Mouse (Mus musculus) limb, embryonic 15.5 days (tissue): ENCODE data around the gene Tnk2. TPM values are rescaled to one million over a fixed set of nuclear protein-coding genes. Genes with fewer than 3 reads are reported as not detected.

Source experiments
- ATAC-seq: fragments of 200-750 bp; cut with Nextera tagmentation; 2 replicates; pipeline ENCODE4 v1.8.0; 2017; ENCODE audit warnings: low read depth, moderate TSS enrichment; ENCODE audit not compliant: insufficient number of reproducible peaks, low FRiP score, low TSS enrichment
- H3K27ac ChIP-seq: fragments of 300-500 bp; sonication (generic); 2 replicates; pipeline ENCODE4 v1.5.1; 2015; ENCODE audit warnings: moderate library complexity, mild to moderate bottlenecking, inconsistent platforms
- H3K27me3 ChIP-seq: fragments of 300-500 bp; sonication (generic); 2 replicates; pipeline ENCODE4 v1.6.1; 2015; ENCODE audit warnings: inconsistent platforms
- H3K36me3 ChIP-seq: fragments of 300-500 bp; sonication (generic); 2 replicates; pipeline ENCODE4 v1.6.1; 2015; ENCODE audit warnings: inconsistent platforms
- H3K4me1 ChIP-seq: fragments of 300-500 bp; sonication (generic); 2 replicates; pipeline ENCODE4 v1.6.1; 2015; ENCODE audit warnings: inconsistent platforms
- H3K4me2 ChIP-seq: fragments of 300-500 bp; sonication (generic); 2 replicates; pipeline ENCODE4 v1.6.1; 2015; ENCODE audit warnings: mild to moderate bottlenecking, inconsistent platforms
- H3K4me3 ChIP-seq: fragments of 300-500 bp; sonication (generic); 2 replicates; pipeline ENCODE4 v1.5.1; 2015; ENCODE audit warnings: mild to moderate bottlenecking, inconsistent platforms
- H3K9ac ChIP-seq: fragments of 300-500 bp; sonication (generic); 2 replicates; pipeline ENCODE4 v1.6.1; 2015; ENCODE audit warnings: inconsistent platforms
- H3K9me3 ChIP-seq: fragments of 300-500 bp; sonication (generic); 2 replicates; pipeline ENCODE4 v1.6.1; 2016; ENCODE audit warnings: inconsistent platforms
- WGBS: fragments of 180-500 bp; shearing (Covaris S2); methylation state at CpG from one replicate; pipeline ENCODE4 v1.1.7; 2015; 5-methylcytosine and 5-hydroxymethylcytosine counted together
- polyA plus RNA-seq: library from polyadenylated mRNA; unstranded; fragments of >200 nt; fragmentation: Nextera tagmentation; extraction: Ambion mirVana; gene quantifications from 2 replicates; pipeline ENCODE4 v1.2.1, GENCODE M21; 2015

The Tnk2 gene
- polyA plus RNA-seq, 1 experiment from 2014 or later, result 13.9 TPM

DNA sequence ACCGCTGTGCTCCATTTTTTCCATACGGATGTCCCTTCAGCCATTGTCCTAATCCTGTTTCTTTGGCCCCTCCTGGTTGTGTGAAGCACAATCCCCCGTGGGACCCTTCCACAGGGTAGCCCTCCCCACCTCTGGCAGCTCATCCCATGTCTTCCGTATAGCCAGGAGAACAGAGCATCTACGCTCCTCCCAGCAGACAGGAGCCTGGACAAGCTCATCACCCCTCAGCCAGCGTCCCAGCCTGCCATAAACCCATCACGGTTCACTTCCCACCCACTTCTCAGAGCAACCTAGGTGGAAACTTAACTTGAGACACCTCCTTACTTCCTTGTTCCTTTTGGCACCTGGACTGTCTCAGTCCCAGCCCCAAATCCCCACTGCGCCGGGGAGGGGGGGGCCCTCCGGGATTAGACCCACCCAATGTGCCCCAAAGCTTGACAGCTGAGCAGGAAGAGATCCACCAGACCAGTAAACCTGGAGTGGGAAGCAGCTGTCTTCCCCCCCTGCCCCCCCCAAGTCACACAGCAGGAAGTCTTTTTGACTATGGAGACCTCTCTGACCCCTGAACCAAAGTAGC, 64.9 kb downstream of the Tnk2 start:
- ATAC-seq, result no peak
- WGBS, result 44% methylated on average over 10 of the region's 10 CpGs
- no peak overlapping the region for H3K4me3 ChIP-seq

DNA sequence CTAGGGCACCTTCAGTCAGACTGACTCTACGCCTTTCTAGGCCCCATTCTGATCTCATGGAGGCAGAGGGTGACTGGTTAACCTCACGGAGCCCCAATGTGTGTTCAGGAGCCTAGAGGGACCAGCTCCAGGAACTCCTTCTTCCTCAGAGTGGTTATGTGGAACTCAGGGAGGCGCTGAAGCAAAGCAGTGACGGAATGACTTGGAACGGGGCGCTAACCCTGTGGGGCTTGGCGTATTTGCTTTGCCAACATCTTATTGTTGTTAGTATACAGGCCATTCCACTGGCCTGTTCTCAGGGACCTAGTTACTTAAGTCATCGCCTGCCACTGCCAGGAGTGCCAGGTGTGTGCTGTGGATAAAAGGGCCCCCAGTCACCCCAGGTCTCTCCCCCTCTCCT, 65.4 kb downstream of the Tnk2 start:
- 0 out of 2 replicates have a peak, but pooled peaks cover 6% of the 10 kb centered on the region for H3K27me3 ChIP-seq
- no peak overlapping the region for H3K4me2 ChIP-seq
- no peaks in the 10 kb centered on the region for H3K36me3 ChIP-seq
- peaks cover 11% of the 10 kb centered on the region; the same call in 1 of the 2 replicates for H3K4me1 ChIP-seq
- ATAC-seq, result no peak
- no peaks in the 10 kb centered on the region for H3K9me3 ChIP-seq
- H3K4me3 ChIP-seq, result no peak overlapping the region
- H3K27ac ChIP-seq, result no peak overlapping the region
- 84% methylated on average over 8 of the region's 8 CpGs for WGBS
- H3K9ac ChIP-seq, result no peak overlapping the region

More for the DNA sequence above, 64.9 kb downstream of the Tnk2 start:
- Histone ChIP-seq H3K9ac (no peak overlapping the region), H3K9me3 (no peaks in the 10 kb centered on the region), H3K36me3 (no peaks in the 10 kb centered on the region), H3K4me1 (peaks cover 11% of the 10 kb centered on the region; the same call in 1 of the 2 replicates), H3K4me2 (no peak overlapping the region), H3K27ac (no peak overlapping the region), H3K27me3 (0 out of 2 replicates have a peak, but pooled peaks cover 6% of the 10 kb centered on the region)

DNA sequence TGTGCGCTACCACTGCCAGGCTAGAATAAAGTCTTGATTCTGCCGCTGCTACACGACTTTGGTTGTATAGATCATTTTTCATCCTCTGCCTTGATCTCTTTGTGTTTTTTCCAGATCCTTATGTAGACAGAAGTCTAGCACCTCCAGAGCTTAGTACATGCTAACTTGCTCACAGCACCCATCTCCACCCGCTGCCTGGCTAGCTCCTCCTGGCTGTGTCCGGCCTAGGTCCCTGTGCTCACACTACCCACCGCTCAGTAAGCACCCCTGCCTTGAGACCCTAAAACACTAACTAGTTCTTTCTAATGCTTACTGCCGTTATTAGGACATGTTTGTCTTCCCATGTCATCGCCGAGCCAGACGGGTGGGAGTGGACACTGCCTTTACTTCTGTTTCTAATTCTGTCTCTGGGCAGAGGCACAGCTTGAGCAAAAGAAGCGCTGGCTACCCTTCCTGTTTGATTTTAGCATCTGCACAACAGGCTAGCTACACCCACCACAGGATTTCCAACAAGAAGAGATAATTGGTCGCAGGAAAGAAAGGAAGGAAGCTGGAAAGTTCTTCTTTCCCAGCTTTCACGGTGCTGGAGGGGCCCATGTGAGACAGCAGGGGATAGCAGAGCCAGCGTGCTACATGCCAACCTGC, 66.9 kb downstream of the Tnk2 start:
- Histone ChIP-seq H3K27ac (no peak overlapping the region), H3K9ac (no peak overlapping the region), H3K4me1 (peaks cover 11% of the 10 kb centered on the region; the same call in 1 of the 2 replicates), H3K9me3 (no peaks in the 10 kb centered on the region), H3K27me3 (0 out of 2 replicates have a peak, but pooled peaks cover 14% of the 10 kb centered on the region), H3K4me2 (no peak overlapping the region), H3K4me3 (no peak overlapping the region), H3K36me3 (no peaks in the 10 kb centered on the region)
- no peak for ATAC-seq
- 56% methylated on average over 14 of the region's 14 CpGs for WGBS

DNA sequence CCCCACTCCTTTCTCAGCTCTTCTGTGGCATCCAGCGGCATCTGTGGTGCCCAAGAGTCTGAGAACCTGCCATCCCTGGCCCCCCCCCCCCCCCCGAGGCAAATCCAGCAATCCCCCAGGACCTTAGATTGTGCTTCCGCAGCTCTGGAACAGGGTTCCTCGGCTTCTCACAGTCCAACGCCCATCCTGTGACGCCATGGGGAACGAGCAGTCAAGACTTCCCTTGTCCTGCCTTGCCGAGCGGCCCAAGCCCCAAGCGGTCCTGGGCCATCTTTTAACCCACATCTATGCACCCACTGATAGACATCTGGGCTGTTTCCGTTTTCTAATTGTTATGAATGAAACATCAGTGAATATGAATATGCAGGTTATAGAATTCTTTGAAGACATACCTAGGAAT, 68.5 kb downstream of the Tnk2 start:
- Histone ChIP-seq H3K9me3 (no peaks in the 10 kb centered on the region), H3K4me3 (no peak overlapping the region), H3K36me3 (no peaks in the 10 kb centered on the region), H3K27ac (no peak overlapping the region), H3K27me3 (0 out of 2 replicates have a peak, but pooled peaks cover 14% of the 10 kb centered on the region), H3K4me2 (no peak overlapping the region), H3K9ac (no peak overlapping the region), H3K4me1 (peaks cover 19% of the 10 kb centered on the region; the same call in 1 of the 2 replicates)
- WGBS, result 83% methylated on average over 11 of the region's 11 CpGs
- no peak for ATAC-seq

DNA sequence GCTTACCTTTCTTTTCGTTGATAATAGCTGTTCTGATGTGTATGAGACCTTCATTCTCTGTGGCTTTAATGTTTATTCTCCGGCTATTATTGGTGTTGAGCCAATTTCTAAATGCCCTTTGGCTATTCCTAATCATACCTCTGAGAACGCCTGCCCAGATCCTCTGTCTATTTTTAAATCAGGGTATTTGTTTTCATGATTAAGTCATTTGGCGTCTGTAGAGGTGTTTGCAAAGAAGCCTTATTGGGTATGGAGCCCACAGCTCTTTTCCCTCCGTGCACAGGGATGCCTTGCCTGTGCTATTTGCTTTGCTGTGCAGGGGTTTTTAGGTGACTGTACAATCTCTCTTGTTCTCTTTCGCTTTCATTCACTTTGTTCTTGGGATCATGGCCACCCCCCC, 69.9 kb downstream of the Tnk2 start:
- Histone ChIP-seq H3K4me2 (no peak overlapping the region), H3K9me3 (no peaks in the 10 kb centered on the region), H3K9ac (no peak overlapping the region), H3K27ac (no peak overlapping the region), H3K27me3 (0 out of 2 replicates have a peak, but pooled peaks cover 8% of the 10 kb centered on the region), H3K4me3 (no peak overlapping the region), H3K4me1 (peaks cover 14% of the 10 kb centered on the region; the same call in 1 of the 2 replicates), H3K36me3 (no peaks in the 10 kb centered on the region)
- ATAC-seq, result no peak
- WGBS, result 50% methylated on average over 6 of the region's 6 CpGs

DNA sequence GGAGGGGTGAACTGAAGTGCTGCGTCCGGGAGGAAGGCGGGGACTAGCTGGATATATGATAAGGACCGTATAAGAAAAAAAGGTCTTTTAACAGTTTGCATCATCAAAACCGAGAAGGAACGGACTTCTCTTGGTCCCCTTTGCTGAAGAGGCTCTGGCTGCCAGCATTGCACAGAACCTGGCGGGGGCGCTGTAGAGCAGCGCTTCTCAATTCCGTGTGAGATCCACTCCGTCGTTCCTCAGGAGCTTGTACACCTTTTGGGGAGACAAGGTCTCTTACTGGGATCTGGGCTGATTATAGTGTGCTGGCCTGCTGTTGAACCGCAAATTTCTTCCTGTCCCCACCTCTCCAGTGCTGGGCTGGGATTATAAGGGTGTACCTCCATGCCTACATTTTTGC, 71.7 kb downstream of the Tnk2 start:
- no peak overlapping the region for H3K4me2 ChIP-seq
- WGBS, result 27% methylated on average over 13 of the region's 13 CpGs
- no peak for ATAC-seq
- H3K27ac ChIP-seq, result no peak overlapping the region
- no peaks in the 10 kb centered on the region for H3K9me3 ChIP-seq
- peaks cover 14% of the 10 kb centered on the region; the same call in 1 of the 2 replicates for H3K4me1 ChIP-seq
- H3K4me3 ChIP-seq, result no peak overlapping the region
- no peaks in the 10 kb centered on the region for H3K36me3 ChIP-seq
- H3K27me3 ChIP-seq, result 0 out of 2 replicates have a peak, but pooled peaks cover 8% of the 10 kb centered on the region
- H3K9ac ChIP-seq, result no peak overlapping the region

DNA sequence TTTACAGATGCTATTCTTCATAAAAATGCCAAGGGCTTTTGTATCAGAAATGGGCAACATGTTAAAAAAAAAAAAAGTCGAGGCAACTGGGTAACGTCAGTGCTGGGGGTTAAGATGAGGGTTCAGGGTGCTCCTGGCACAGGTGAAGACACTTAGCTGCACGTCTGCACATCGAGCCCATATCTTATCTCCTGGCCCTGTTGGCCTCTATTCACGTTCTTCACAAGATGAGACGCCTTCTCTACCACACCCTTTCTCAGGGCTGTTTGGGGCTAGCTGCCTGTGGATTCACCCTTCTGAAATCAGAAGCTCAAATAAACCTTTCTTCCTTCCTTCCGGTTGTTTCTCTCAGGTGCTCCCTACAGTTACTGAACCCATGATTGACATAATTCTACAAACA, 79.5 kb downstream of the Tnk2 start:
- ATAC-seq, result no peak
- no peaks in the 10 kb centered on the region; the same call in 1 of the 2 replicates for H3K27me3 ChIP-seq
- no peaks in the 10 kb centered on the region for H3K36me3 ChIP-seq
- H3K4me1 ChIP-seq, result no peaks in the 10 kb centered on the region
- H3K9me3 ChIP-seq, result no peaks in the 10 kb centered on the region
- H3K9ac ChIP-seq, result no peak overlapping the region
- no peak overlapping the region for H3K4me2 ChIP-seq
- WGBS, result 75% methylated on average over 7 of the region's 7 CpGs
- H3K27ac ChIP-seq, result no peak overlapping the region
- H3K4me3 ChIP-seq, result no peak overlapping the region

DNA sequence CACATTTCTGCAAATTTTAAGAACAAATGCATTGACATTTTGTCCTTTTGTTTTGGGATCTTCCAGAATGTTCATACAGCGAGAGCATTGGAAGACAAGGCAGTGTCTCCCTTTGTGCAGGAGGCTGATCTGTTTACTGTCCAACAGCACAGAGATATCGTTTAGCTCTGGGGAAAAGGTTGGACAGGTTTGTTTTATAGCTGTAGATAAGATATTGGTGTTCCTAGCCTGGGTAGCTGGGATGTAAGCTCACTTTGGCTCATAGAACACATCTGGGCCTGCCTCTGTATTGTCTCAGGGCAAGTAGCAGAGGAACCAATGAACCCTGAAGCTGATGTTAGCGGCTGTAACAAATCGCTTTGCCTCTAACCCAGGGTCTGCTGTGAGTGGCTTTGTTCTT, 80.1 kb downstream of the Tnk2 start:
- no peaks in the 10 kb centered on the region for H3K4me1 ChIP-seq
- H3K27ac ChIP-seq, result no peak overlapping the region
- ATAC-seq, result no peak
- H3K9me3 ChIP-seq, result no peaks in the 10 kb centered on the region
- no peak overlapping the region for H3K4me2 ChIP-seq
- H3K27me3 ChIP-seq, result no peaks in the 10 kb centered on the region; the same call in 1 of the 2 replicates
- 79% methylated on average over 4 of the region's 4 CpGs for WGBS
- no peak overlapping the region for H3K4me3 ChIP-seq
- H3K36me3 ChIP-seq, result no peaks in the 10 kb centered on the region
- no peak overlapping the region for H3K9ac ChIP-seq

DNA sequence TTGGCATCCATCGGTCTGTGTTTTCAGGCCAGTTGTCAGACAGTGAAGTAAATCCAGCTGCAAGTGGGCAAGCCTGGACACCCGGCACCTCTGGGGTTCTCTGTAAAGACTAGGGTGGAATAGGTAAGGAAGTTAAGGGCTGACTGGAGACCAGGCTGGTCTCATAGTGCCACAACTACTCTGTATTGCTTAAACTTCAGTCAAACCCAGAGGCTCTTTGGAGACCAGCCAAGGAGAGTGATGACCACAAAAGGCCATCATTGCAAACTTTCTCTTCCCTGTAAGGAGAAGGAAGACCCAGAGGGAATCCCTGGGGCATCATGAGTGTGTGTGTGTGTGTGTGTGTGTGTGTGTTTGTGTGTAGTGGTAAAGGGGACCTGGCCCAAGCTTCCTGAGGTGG, 80.6 kb downstream of the Tnk2 start:
- Histone ChIP-seq H3K4me1 (no peaks in the 10 kb centered on the region), H3K27ac (no peak overlapping the region), H3K4me3 (no peak overlapping the region), H3K27me3 (no peaks in the 10 kb centered on the region; the same call in 1 of the 2 replicates), H3K9me3 (no peaks in the 10 kb centered on the region), H3K9ac (no peak overlapping the region), H3K36me3 (no peaks in the 10 kb centered on the region), H3K4me2 (no peak overlapping the region)
- no peak for ATAC-seq
- 83% methylated on average over 2 of the region's 2 CpGs for WGBS

DNA sequence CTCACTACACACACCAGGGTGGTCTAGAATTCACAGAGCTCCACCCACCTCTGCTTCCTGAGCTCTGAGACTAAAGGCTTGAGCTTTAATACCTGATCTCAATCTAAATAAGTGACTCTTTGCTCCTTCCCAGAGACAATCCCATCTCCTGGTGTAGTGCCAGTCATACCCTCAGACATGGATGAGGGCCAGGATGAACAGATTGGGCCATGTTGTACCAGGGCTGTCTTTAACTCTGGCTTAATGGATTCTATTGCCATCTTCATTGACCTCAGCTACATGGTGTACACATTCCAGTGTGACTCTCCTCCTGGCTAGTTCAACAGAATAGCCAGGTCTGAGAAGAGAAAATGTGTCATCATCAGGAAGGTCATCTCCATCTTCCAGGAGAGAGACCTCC, 82.8 kb downstream of the Tnk2 start:
- Histone ChIP-seq H3K27ac (no peak overlapping the region), H3K9me3 (no peaks in the 10 kb centered on the region), H3K27me3 (no peaks in the 10 kb centered on the region; the same call in 1 of the 2 replicates), H3K4me1 (no peaks in the 10 kb centered on the region), H3K36me3 (no peaks in the 10 kb centered on the region), H3K4me3 (no peak overlapping the region), H3K9ac (no peak overlapping the region), H3K4me2 (no peak overlapping the region)
- ATAC-seq, result no peak

DNA sequence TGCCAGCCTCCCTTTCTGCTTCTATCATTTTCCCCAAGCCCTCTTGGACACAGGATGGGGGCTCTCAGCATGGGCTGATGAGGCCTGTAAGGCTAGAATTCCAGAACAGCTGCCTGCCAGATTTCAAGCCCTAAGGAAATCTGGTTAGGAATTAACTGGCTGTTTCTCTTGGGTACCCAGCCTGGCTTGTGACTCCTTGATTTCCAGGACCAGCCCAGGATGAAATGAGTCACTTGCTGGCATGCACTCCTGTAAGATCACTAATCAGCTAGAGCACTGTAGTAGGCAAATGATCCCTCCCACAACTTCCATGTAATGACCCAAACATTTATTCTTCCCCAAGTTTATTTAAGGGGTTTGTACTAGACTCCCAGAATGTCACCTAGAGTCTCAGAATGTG, 84.6 kb downstream of the Tnk2 start:
- H3K36me3 ChIP-seq, result no peaks in the 10 kb centered on the region
- no peak for ATAC-seq

DNA sequence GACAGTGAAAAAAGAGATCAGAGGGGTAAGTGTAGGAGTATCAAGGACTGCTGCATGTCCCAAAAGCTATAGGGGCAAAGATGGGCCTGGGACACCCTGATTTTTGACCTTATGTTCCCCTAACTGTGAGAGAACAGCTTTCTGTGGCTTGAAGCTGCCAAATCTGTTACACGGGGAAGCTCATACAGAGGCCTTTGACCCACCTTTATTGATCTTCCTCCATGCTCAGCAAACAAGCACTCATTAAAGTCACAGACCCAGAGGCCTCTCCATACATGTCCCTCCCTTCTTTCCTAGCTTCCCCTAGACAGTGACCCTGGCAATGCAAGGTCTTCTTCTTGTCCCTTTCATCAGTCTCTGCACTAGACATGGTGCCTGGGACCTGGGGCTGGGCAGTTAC, 85.1 kb downstream of the Tnk2 start:
- H3K4me2 ChIP-seq, result no peak overlapping the region
- ATAC-seq, result no peak
- peaks cover 3% of the 10 kb centered on the region; the same call in 1 of the 2 replicates for H3K9me3 ChIP-seq
- H3K36me3 ChIP-seq, result no peaks in the 10 kb centered on the region
- H3K27ac ChIP-seq, result no peak overlapping the region
- no peak overlapping the region for H3K4me3 ChIP-seq
- 83% methylated on average over 1 of the region's 1 CpGs for WGBS
- H3K9ac ChIP-seq, result no peak overlapping the region
- no peaks in the 10 kb centered on the region for H3K27me3 ChIP-seq
- H3K4me1 ChIP-seq, result no peaks in the 10 kb centered on the region

More for the DNA sequence above, 84.6 kb downstream of the Tnk2 start:
- Histone ChIP-seq H3K4me1 (no peaks in the 10 kb centered on the region), H3K4me2 (no peak overlapping the region), H3K27me3 (no peaks in the 10 kb centered on the region; the same call in 1 of the 2 replicates), H3K4me3 (no peak overlapping the region), H3K9ac (no peak overlapping the region), H3K9me3 (peaks cover under 1% of the 10 kb centered on the region; the same call in 1 of the 2 replicates), H3K27ac (no peak overlapping the region)
